Mouse (Mus musculus): ENCODE measurements around the gene Pde4a. TPM values are rescaled to one million over a fixed set of nuclear protein-coding genes. Genes with fewer than 3 reads are reported as not detected.
A peak's percentile ranks its signal among the peaks of the same experiment; 100 is the strongest.

The Pde4a gene
- 7.8 and 9.0 TPM in 2 replicates for polyA plus RNA-seq (2012; rRNA removed)

- peak; percentile 51 for DNase-seq
- Histone ChIP-seq H3K4me3 (ENCODE audit: insufficient read depth, low read depth, low read length) (peak within 1 kb of the TSS; percentile 64), H3K27ac (ENCODE audit: insufficient read depth, low read depth, low read length) (no peak within 1 kb of the TSS), H3K27me3 (replicated peaks; ENCODE audit: control insufficient read depth, insufficient read depth, low read length) (0 out of 2 replicates have a peak, but pooled peaks cover 2% of the 10 kb centered on the region), H3K4me1 (ENCODE audit: control insufficient read depth, insufficient read depth, low read length) (no peaks in the 10 kb centered on the region; the same call in 1 of the 2 replicates), H3K36me3 (ENCODE audit: control insufficient read depth, insufficient read depth, low read length) (no peaks in the 10 kb centered on the region)
- no peak for TF ChIP-seq CTCF (conservative IDR thresholded peaks at IDR 0.05; ENCODE audit: insufficient read depth, insufficient read length, low read depth, low read length)
- no peak for TF ChIP-seq POLR2A (IDR thresholded peaks at IDR 0.05; ENCODE audit: low read depth, low read length)
- 1% methylated on average over 86 of the region's 86 CpGs for WGBS
These were observed at the start of gene Pde4a for GRCm38 (mm10) chr9:21165041-21165951. Pde4a (plus strand) TSS chr9:21165714.

- WGBS: 65% methylated on average over 6 of the region's 6 CpGs
- no peak for DNase-seq
- Histone ChIP-seq H3K36me3 (ENCODE audit: control insufficient read depth, insufficient read depth, low read length) (no peaks in the 10 kb centered on the region), H3K27ac (ENCODE audit: insufficient read depth, low read depth, low read length) (no peak overlapping the region), H3K27me3 (replicated peaks; ENCODE audit: control insufficient read depth, insufficient read depth, low read length) (no peaks in the 10 kb centered on the region), H3K4me1 (ENCODE audit: control insufficient read depth, insufficient read depth, low read length) (no peaks in the 10 kb centered on the region), H3K4me3 (ENCODE audit: insufficient read depth, low read depth, low read length) (no peak overlapping the region)
- TF ChIP-seq POLR2A (IDR thresholded peaks at IDR 0.05; ENCODE audit: low read depth, low read length): no peak
- no peak for TF ChIP-seq CTCF (conservative IDR thresholded peaks at IDR 0.05; ENCODE audit: insufficient read depth, insufficient read length, low read depth, low read length)
These were observed 48.4 kb upstream of the Pde4a start for GRCm38 (mm10) chr9:21117073-21117472.

- WGBS: 89% methylated on average over 16 of the region's 16 CpGs
- Histone ChIP-seq H3K27ac (ENCODE audit: insufficient read depth, low read depth, low read length) (no peak overlapping the region), H3K36me3 (ENCODE audit: control insufficient read depth, insufficient read depth, low read length) (no peaks in the 10 kb centered on the region), H3K4me3 (ENCODE audit: insufficient read depth, low read depth, low read length) (no peak overlapping the region), H3K4me1 (ENCODE audit: control insufficient read depth, insufficient read depth, low read length) (no peaks in the 10 kb centered on the region), H3K27me3 (replicated peaks; ENCODE audit: control insufficient read depth, insufficient read depth, low read length) (no peaks in the 10 kb centered on the region)
- DNase-seq: peak; percentile 48
- TF ChIP-seq POLR2A (IDR thresholded peaks at IDR 0.05; ENCODE audit: low read depth, low read length) (no peak), CTCF (conservative IDR thresholded peaks at IDR 0.05; ENCODE audit: insufficient read depth, insufficient read length, low read depth, low read length) (no peak)
These were observed 44.0 kb upstream of the Pde4a start for GRCm38 (mm10) chr9:21121483-21121882.

GRCm38 (mm10) chr9:21124837-21125236 is 40.7 kb upstream of the Pde4a start:
- H3K36me3 ChIP-seq (ENCODE audit: control insufficient read depth, insufficient read depth, low read length): no peaks in the 10 kb centered on the region

GRCm38 (mm10) chr9:21125502-21126258 is 39.8 kb upstream of the Pde4a start:
- WGBS: 84% methylated on average over 9 of the region's 9 CpGs
- no peaks in the 10 kb centered on the region for H3K36me3 ChIP-seq (ENCODE audit: control insufficient read depth, insufficient read depth, low read length)
- H3K4me3 ChIP-seq (ENCODE audit: insufficient read depth, low read depth, low read length): no peak overlapping the region
- H3K27ac ChIP-seq (ENCODE audit: insufficient read depth, low read depth, low read length): no peak overlapping the region
- no peak for TF ChIP-seq CTCF (conservative IDR thresholded peaks at IDR 0.05; ENCODE audit: insufficient read depth, insufficient read length, low read depth, low read length)
- no peak for TF ChIP-seq POLR2A (IDR thresholded peaks at IDR 0.05; ENCODE audit: low read depth, low read length)
- H3K4me1 ChIP-seq (ENCODE audit: control insufficient read depth, insufficient read depth, low read length): peaks cover 4% of the 10 kb centered on the region; the same call in 1 of the 2 replicates
- DNase-seq: no peak
- no peaks in the 10 kb centered on the region for H3K27me3 ChIP-seq (replicated peaks; ENCODE audit: control insufficient read depth, insufficient read depth, low read length)

More at GRCm38 (mm10) chr9:21124837-21125236, 40.7 kb upstream of the Pde4a start:
- no peaks in the 10 kb centered on the region for H3K4me1 ChIP-seq (ENCODE audit: control insufficient read depth, insufficient read depth, low read length)
- H3K27me3 ChIP-seq (replicated peaks; ENCODE audit: control insufficient read depth, insufficient read depth, low read length): no peaks in the 10 kb centered on the region
- H3K27ac ChIP-seq (ENCODE audit: insufficient read depth, low read depth, low read length): no peak overlapping the region
- no peak for DNase-seq
- no peak overlapping the region for H3K4me3 ChIP-seq (ENCODE audit: insufficient read depth, low read depth, low read length)
- no peak for TF ChIP-seq CTCF (conservative IDR thresholded peaks at IDR 0.05; ENCODE audit: insufficient read depth, insufficient read length, low read depth, low read length)
- TF ChIP-seq POLR2A (IDR thresholded peaks at IDR 0.05; ENCODE audit: low read depth, low read length): no peak
- WGBS: 84% methylated on average over 5 of the region's 5 CpGs

- Histone ChIP-seq H3K4me1 (ENCODE audit: control insufficient read depth, insufficient read depth, low read length) (peaks cover 4% of the 10 kb centered on the region; the same call in 1 of the 2 replicates), H3K36me3 (ENCODE audit: control insufficient read depth, insufficient read depth, low read length) (no peaks in the 10 kb centered on the region), H3K4me3 (ENCODE audit: insufficient read depth, low read depth, low read length) (no peak overlapping the region), H3K27ac (ENCODE audit: insufficient read depth, low read depth, low read length) (no peak overlapping the region), H3K27me3 (replicated peaks; ENCODE audit: control insufficient read depth, insufficient read depth, low read length) (no peaks in the 10 kb centered on the region)
- WGBS: 54% methylated on average over 2 of the region's 2 CpGs
- DNase-seq: no peak
- TF ChIP-seq CTCF (conservative IDR thresholded peaks at IDR 0.05; ENCODE audit: insufficient read depth, insufficient read length, low read depth, low read length) (no peak), POLR2A (IDR thresholded peaks at IDR 0.05; ENCODE audit: low read depth, low read length) (no peak)
These were observed 39.3 kb upstream of the Pde4a start for GRCm38 (mm10) chr9:21126259-21126627.

All from kidney, adult 2 months (tissue).